Mouse (Mus musculus): ENCODE data around the gene Zfp599. TPM values are rescaled to one million over a fixed set of nuclear protein-coding genes. Genes with fewer than 3 reads are reported as not detected.

The Zfp599 gene
- 0.09 TPM in 2 replicates for polyA plus RNA-seq (2012)

GRCm38 (mm10) chr9:22259184-22260091, at the start of gene Zfp599:
Gene Zfp599, minus strand, starts transcription at chr9:22259895.
- TF ChIP-seq GATA1 (IDR thresholded peaks at IDR 0.05; ENCODE audit: low read length): no peak

GRCm38 (mm10) chr9:22307156-22307919, 47.6 kb upstream of the Zfp599 start, which contains the start of gene Zfp810:
Gene Zfp810, minus strand, starts transcription at chr9:22307648.
- no peak for TF ChIP-seq GATA1 (IDR thresholded peaks at IDR 0.05; ENCODE audit: low read length)

DNA sequence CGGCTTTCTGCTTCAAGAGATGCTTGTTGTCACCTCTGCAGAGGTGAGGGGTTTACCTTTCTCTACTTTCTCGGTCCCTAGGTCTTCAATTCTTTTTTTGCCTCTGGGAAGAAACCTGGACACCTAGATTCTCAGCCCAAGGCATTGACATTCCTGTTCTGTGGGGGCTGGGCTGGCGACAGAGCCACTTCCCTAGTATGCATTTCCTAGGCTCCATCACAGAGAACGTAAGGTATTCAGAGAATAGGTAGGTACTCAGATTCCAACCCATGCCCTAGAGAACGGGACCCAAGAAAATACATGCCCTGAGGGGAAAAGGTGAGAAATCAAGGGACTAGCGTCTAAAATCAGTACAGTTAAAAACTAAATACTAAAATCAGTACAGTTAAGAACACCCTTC, 47.0 kb upstream of the Zfp599 start:
- TF ChIP-seq GATA1 (IDR thresholded peaks at IDR 0.05; ENCODE audit: low read length): no peak

DNA sequence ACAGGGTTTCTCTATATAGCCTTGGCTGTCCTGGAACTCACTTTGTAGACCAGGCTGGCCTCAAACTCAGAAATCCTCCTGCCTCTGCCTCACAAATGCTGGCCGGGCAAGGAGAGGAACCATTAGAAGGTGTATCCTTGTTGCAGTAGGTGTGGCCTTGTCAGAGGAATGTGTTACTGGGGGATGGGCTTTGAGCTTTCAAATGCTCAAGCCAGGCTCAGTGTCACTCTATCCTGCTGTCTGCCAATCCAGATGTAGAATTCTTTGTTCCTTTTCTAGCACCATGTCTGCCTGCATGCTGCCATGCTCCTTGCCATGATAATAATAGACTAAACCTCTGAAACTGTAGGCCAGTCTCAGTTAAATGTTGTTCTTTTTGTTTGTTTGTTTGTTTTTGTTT, 42.5 kb upstream of the Zfp599 start:
- TF ChIP-seq GATA1 (IDR thresholded peaks at IDR 0.05; ENCODE audit: low read length): no peak

DNA sequence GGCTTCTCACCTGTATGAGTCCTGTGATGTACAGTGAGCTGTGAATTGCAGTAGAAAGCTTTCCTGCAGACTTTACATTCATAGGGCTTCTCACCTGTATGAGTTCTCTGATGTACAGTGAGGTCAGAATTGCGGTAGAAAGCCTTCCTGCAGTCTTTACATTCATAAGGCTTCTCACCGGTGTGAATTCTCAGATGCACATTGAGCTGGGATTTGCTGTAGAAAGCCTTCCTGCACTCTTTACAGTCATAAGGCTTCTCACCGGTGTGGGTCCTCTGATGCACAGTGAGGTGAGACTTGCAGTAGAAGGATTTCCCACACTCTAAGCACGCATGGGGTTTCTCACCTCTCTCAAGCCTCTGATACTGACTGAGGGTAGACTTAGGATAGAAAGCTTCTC, 19.0 kb upstream of the Zfp599 start:
- no peak for TF ChIP-seq GATA1 (IDR thresholded peaks at IDR 0.05; ENCODE audit: low read length)

DNA sequence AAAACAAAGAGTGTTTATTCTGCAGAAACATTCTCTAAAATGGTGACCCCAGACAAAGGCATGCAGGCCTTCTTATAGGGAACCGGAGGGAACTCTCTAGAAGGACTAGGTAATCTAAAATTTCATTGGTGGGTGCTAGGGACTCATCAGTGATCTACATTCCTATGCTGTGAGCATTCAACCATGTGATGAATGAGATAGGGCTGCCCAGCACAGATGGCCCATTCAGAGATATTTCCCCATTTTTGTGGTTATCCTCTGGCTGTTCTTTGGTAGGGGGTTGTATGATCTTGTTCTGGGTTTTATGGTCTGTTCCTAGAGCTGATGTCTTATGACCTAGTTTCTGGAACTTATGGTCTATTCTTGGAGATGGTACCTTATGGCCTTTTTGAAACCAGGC, 9.2 kb upstream of the Zfp599 start:
- TF ChIP-seq GATA1 (IDR thresholded peaks at IDR 0.05; ENCODE audit: low read length): no peak

- no peak for TF ChIP-seq GATA1 (IDR thresholded peaks at IDR 0.05; ENCODE audit: low read length)
Observed at GRCm38 (mm10) chr9:22262611-22263010, 2.9 kb upstream of the Zfp599 start.

DNA sequence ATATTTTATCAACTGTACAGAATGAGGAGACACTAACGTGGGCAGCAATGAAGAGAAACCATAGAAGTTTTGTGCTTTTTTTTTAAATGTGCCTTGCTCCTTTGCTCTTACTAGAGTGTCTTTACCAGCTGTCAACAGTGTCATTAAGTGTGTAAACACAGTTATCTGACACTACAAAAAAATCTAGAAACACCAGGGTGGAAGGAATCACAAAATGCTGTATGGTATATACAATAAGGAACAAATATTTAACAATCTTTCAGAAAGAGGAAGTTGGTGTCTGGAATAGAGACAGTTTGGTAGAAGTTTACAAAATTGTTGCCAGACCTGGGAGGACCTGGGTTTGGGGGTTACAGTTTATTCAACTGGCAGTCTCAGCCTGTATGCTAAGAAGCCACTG, 1.9 kb upstream of the Zfp599 start:
- TF ChIP-seq GATA1 (IDR thresholded peaks at IDR 0.05; ENCODE audit: low read length): no peak

GRCm38 (mm10) chr9:22260092-22260422, 362 bp upstream of the Zfp599 start:
- no peak for TF ChIP-seq GATA1 (IDR thresholded peaks at IDR 0.05; ENCODE audit: low read length)

DNA sequence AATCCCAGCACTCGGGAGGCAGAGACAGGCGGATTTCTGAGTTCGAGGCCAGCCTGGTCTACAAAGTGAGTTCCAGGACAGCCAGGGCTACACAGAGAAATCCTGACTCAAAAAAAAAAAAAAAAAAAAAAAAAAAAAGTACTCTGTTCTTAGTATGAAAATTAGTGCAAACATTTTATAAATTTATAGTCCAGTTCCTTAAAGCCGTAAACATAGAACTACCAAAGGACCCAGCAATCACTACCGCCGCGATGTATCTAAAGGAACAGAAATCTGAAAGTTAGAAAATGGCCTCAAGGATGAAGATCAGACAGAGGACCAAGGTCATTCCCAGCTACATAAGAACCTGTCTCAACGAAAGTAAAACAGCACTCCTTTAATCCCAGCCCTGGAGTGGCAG, 911 bp downstream of the Zfp599 start:
- TF ChIP-seq GATA1 (IDR thresholded peaks at IDR 0.05; ENCODE audit: low read length): no peak

DNA sequence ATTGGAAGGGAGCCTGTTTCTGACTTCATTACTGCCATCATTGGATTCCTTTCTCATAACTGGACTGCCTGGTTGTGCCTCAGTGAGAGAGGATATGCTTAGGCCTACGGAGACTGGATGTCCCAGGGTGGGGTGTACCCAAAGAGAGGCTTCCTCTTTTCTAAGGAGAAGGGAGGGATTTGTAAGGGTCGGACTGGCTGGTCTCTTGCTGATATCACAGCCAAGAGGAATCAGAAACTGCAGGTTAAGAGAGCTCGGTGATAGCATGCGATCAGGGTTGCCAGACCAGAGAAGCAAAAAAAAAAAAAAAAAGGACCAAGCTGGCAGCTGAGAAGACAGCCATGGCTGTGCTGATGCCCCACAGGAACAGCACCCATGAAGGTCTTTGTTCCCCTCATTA, 3.1 kb downstream of the Zfp599 start:
- TF ChIP-seq GATA1 (IDR thresholded peaks at IDR 0.05; ENCODE audit: low read length): no peak

- TF ChIP-seq GATA1 (IDR thresholded peaks at IDR 0.05; ENCODE audit: low read length): no peak
Observed at GRCm38 (mm10) chr9:22244242-22244641, 15.5 kb downstream of the Zfp599 start.

DNA sequence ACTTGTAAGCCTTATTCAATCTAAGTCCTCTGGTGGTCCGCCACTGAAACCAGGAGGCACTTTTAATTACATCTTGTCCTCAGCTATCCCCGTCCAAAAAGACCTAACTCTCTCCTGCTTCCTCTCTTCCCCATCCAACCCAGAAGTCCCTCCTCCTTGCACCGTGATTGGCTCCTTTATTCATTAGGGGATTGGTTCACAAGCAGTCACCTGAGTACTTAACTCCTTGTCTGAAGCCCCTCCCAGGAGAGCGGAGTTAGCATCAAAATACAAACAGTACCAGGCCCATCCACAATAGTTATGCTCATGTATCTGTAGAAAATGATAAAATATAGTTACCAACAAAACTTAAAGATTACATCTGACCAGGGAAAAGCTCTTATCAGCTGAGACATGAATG, 19.7 kb downstream of the Zfp599 start:
- no peak for TF ChIP-seq GATA1 (IDR thresholded peaks at IDR 0.05; ENCODE audit: low read length)

- TF ChIP-seq GATA1 (IDR thresholded peaks at IDR 0.05; ENCODE audit: low read length): no peak
Observed at GRCm38 (mm10) chr9:22230556-22230955, 29.1 kb downstream of the Zfp599 start.

DNA sequence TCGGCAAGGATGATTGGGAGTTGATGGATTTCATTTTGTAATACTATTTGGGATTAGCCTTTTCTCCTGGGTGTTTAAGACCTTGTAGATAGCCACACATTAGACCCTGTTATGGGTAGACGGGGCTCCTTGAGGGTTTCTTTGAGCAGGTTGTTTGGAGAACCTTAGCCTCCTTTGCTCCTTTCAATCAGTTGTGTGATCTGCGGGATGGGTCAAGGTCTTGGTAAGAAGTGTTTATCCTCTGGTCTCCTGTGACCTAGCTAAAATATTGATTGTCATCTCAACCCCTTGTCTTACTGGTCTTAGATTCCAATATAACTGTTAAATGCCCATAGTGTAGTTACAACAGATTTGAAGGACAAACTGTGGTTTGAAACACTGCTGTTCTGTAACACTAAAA, 29.6 kb downstream of the Zfp599 start:
- TF ChIP-seq GATA1 (IDR thresholded peaks at IDR 0.05; ENCODE audit: low read length): no peak

DNA sequence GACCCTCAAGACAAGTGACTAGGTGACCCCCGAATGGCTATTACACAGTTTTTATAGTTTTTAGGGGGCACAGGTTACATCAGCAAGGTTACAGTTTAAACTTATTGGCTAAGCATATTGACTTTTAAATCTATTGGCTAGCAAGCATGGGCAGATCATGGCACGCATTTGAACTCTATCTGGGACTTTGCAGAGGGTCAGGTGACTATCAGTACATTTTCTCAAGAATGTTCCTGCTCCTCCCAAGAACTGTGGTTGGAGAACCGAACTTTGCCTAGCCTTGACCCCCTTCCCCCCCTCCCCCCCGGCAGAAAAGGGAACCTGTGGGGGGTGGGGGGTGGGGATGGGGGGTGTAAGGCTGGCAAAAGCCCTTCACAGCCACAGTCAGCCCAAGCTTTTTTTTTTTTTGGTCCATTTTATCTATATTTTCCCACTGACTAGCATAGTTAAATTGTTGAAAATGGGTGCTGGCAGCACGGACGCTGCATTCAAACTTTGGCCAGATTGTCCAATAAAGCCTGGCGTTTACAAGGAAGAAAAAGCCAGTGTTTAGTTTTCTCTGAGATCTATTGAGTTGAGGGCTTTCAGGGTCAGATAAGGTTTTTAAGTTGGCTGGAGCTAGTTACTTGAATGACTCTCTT, 30.2 kb downstream of the Zfp599 start:
- no peak for TF ChIP-seq GATA1 (IDR thresholded peaks at IDR 0.05; ENCODE audit: low read length)
